Mouse (Mus musculus) v-Abl transformed pro-B cells (cell line): ENCODE results near the gene Dusp13.

Source experiments
- in situ Hi-C, 2 experiments: fragments of 400-800 bp; cut with MboI; formaldehyde crosslinking; loops; one replicate each; pipeline ENCODE4 v1.15.1; 2025; ENCODE audit not compliant: unreplicated experiment in 2 of 2

Gene Dusp13

GRCm38 (mm10) chr14:21748142-21748870 lies 2.7 kb downstream of the Dusp13 start:
- in situ Hi-C loops: loop anchor here in 1 of 2 experiments (10.0 kb wide), 1 partner anchor 106 kb away; no protein-coding TSS in a partner anchor

GRCm38 (mm10) chr14:21747436-21748141 lies 3.4 kb downstream of the Dusp13 start:
- in situ Hi-C loops: loop anchor here in 1 of 2 experiments (10.0 kb wide), 1 partner anchor 107 kb away; no protein-coding TSS in a partner anchor

GRCm38 (mm10) chr14:21746846-21747245 lies 4.1 kb downstream of the Dusp13 start:
- in situ Hi-C loops: loop anchor here in 1 of 2 experiments (10.0 kb wide), 1 partner anchor 108 kb away; no protein-coding TSS in a partner anchor

- in situ Hi-C loops: loop anchor here in 1 of 2 experiments (10.0 kb wide), 1 partner anchor 109 kb away; no protein-coding TSS in a partner anchor
Observed at GRCm38 (mm10) chr14:21746251-21746650, 4.7 kb downstream of the Dusp13 start.

- in situ Hi-C loops: loop anchor here in 1 of 2 experiments (10.0 kb wide), 1 partner anchor 110 kb away; no protein-coding TSS in a partner anchor
Observed at GRCm38 (mm10) chr14:21745149-21745548, 5.8 kb downstream of the Dusp13 start.

GRCm38 (mm10) chr14:21744169-21744568 lies 6.8 kb downstream of the Dusp13 start:
- in situ Hi-C loops: loop anchor here in 1 of 2 experiments (5.0 to 10.0 kb wide), 2 partner anchors 111 to 607 kb away; no protein-coding TSS in a partner anchor

GRCm38 (mm10) chr14:21742441-21742840 lies 8.5 kb downstream of the Dusp13 start:
- in situ Hi-C loops: loop anchor here in 1 of 2 experiments (5.0 to 10.0 kb wide), 2 partner anchors 112 to 605 kb away; no protein-coding TSS in a partner anchor

- in situ Hi-C loops: loop anchor here in 1 of 2 experiments (5.0 to 10.0 kb wide), 2 partner anchors 113 to 604 kb away; no protein-coding TSS in a partner anchor
Observed at GRCm38 (mm10) chr14:21741786-21742185, 9.2 kb downstream of the Dusp13 start.

- in situ Hi-C loops: loop anchor here in 1 of 2 experiments (5.0 to 10.0 kb wide), 2 partner anchors 113 to 604 kb away; no protein-coding TSS in a partner anchor
Observed at GRCm38 (mm10) chr14:21741314-21741713, 9.7 kb downstream of the Dusp13 start.

- in situ Hi-C loops: loop anchor here in 1 of 2 experiments (5.0 to 10.0 kb wide), 2 partner anchors 114 to 603 kb away; no protein-coding TSS in a partner anchor
Observed at GRCm38 (mm10) chr14:21740345-21740744, 10.6 kb downstream of the Dusp13 start.

GRCm38 (mm10) chr14:21733131-21733905 lies 17.7 kb downstream of the Dusp13 start:
- in situ Hi-C loops: loop anchor here in 1 of 2 experiments (10.0 kb wide), 1 partner anchor 119 kb away; no protein-coding TSS in a partner anchor

- in situ Hi-C loops: loop anchor here in 1 of 2 experiments (10.0 kb wide), 1 partner anchor 115 kb away; no protein-coding TSS in a partner anchor
Observed at GRCm38 (mm10) chr14:21729936-21730335, 21.0 kb downstream of the Dusp13 start.

- in situ Hi-C loops: no loop called here
Observed at GRCm38 (mm10) chr14:21729031-21729732, 21.8 kb downstream of the Dusp13 start.

- in situ Hi-C loops: no loop called here
Observed at GRCm38 (mm10) chr14:21722021-21722698, 28.8 kb downstream of the Dusp13 start.

GRCm38 (mm10) chr14:21720430-21721205 lies 30.4 kb downstream of the Dusp13 start:
- in situ Hi-C loops: no loop called here

- in situ Hi-C loops: no loop called here
Observed at GRCm38 (mm10) chr14:21719646-21720383, 31.2 kb downstream of the Dusp13 start.

GRCm38 (mm10) chr14:21714486-21714885 lies 36.5 kb downstream of the Dusp13 start, which contains the start of gene Dupd1:
Gene Dupd1 (minus strand): TSS chr14:21714576.
- in situ Hi-C loops: no loop called here
